Mouse (Mus musculus) hindbrain, embryonic 10.5 days (tissue): ENCODE results near the gene Cel. TPM values are rescaled to one million over a fixed set of nuclear protein-coding genes. Genes with fewer than 3 reads are reported as not detected.
A peak's percentile ranks its signal among the peaks of the same experiment; 100 is the strongest.

Experiments used
- DNase-seq: peaks from one replicate; pipeline ENCODE4 v3.0.0-alpha.2; 2017; ENCODE audit warnings: low spot score
- H3K27ac ChIP-seq: fragments of 300-500 bp; sonication (generic); 2 replicates; pipeline ENCODE4 v1.5.1; 2016; ENCODE audit warnings: mild to moderate bottlenecking, moderate library complexity
- H3K27me3 ChIP-seq: fragments of 300-500 bp; sonication (generic); 2 replicates; pipeline ENCODE4 v1.6.1; 2016; ENCODE audit warnings: mild to moderate bottlenecking; ENCODE audit not compliant: poor library complexity, insufficient read depth, severe bottlenecking
- H3K36me3 ChIP-seq: fragments of 300-500 bp; sonication (generic); 2 replicates; pipeline ENCODE4 v1.6.1; 2016; ENCODE audit warnings: mild to moderate bottlenecking, moderate library complexity
- H3K4me1 ChIP-seq: fragments of 300-500 bp; sonication (generic); replicated peaks from 2 replicates; pipeline ENCODE4 v1.6.1; 2016; ENCODE audit warnings: mild to moderate bottlenecking
- H3K4me3 ChIP-seq: fragments of 300-500 bp; sonication (generic); 2 replicates; pipeline ENCODE4 v1.5.1; 2016; ENCODE audit warnings: mild to moderate bottlenecking, moderate library complexity
- H3K9me3 ChIP-seq: fragments of 300-500 bp; sonication (generic); 2 replicates; pipeline ENCODE4 v1.6.1; 2016; ENCODE audit warnings: mild to moderate bottlenecking, moderate library complexity
- WGBS: fragments of 180-500 bp; shearing (Covaris S2); methylation state at CpG from one replicate; pipeline ENCODE4 v1.1.7; 2016; 5-methylcytosine and 5-hydroxymethylcytosine counted together
- polyA plus RNA-seq: library from polyadenylated mRNA; unstranded; fragments of >200 nt; fragmentation: Nextera tagmentation; extraction: Ambion mirVana; gene quantifications from 2 replicates; pipeline ENCODE4 v1.2.1, GENCODE M21; 2016

The Cel gene
- polyA plus RNA-seq, 1 experiment from 2014 or later: not detected

DNA sequence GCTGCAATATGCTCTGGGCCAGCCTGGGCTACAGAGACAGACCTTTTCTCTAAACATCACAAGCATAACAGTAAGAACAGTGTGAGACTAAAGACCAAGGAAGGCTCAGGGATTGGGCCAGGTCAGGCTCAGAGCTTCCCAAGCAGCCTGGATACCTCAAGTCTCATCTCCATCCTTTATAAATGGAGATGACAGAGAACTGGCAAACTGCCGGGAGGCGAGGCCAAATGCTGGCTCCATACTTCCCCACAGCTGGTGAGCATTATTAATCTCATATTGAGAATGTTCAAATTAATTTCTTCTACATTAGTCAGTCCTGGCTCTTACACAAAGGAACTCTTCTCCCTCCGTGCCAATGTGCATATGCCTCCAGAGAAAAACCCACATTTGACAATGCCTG, 13.6 kb upstream of the Cel start:
- Histone ChIP-seq H3K27ac (no peak overlapping the region), H3K4me3 (no peak overlapping the region), H3K9me3 (no peaks in the 10 kb centered on the region), H3K36me3 (peaks cover 93% of the 10 kb centered on the region), H3K27me3 (no peaks in the 10 kb centered on the region), H3K4me1 (peaks cover 11% of the 10 kb centered on the region)
- DNase-seq: no peak
- 94% methylated on average over 3 of the region's 3 CpGs for WGBS

- Histone ChIP-seq H3K4me1 (no peaks in the 10 kb centered on the region), H3K36me3 (peaks cover 100% of the 10 kb centered on the region), H3K4me3 (no peak overlapping the region), H3K27ac (no peak overlapping the region), H3K9me3 (no peaks in the 10 kb centered on the region), H3K27me3 (no peaks in the 10 kb centered on the region)
- WGBS: 93% methylated on average over 4 of the region's 4 CpGs
- DNase-seq: no peak
These were observed 12.1 kb upstream of the Cel start for GRCm38 (mm10) chr2:28575341-28575740.

- H3K27me3 ChIP-seq: no peaks in the 10 kb centered on the region
- no peak overlapping the region for H3K4me3 ChIP-seq
- DNase-seq: peak; percentile 20
- WGBS: 76% methylated on average over 3 of the region's 3 CpGs
- peaks cover 100% of the 10 kb centered on the region for H3K36me3 ChIP-seq
- no peak overlapping the region for H3K27ac ChIP-seq
- H3K9me3 ChIP-seq: no peaks in the 10 kb centered on the region
- peaks cover 4% of the 10 kb centered on the region for H3K4me1 ChIP-seq
These were observed 6.7 kb upstream of the Cel start for GRCm38 (mm10) chr2:28569903-28570302.

DNA sequence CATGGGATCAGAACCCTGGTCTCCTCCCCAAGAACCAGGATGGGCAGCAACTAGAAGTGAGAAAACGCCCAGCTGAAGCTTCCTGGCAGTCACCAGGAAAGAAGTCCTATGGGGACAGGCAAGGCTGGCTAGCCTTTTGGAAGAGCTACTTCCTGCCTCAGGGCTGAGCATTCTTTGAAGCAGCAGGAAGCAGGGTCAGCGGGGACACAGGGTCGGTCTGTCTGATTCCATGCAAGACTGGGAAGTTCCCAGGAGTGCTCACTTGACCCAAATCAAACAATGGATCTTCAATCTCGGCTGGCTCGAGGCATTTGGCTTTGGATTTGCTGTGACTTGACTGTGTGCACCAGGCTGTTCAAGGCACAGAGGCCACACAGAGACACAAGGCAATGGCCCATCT, 3.3 kb upstream of the Cel start:
- WGBS: 64% methylated on average over 5 of the region's 5 CpGs
- no peak for DNase-seq
- Histone ChIP-seq H3K9me3 (no peaks in the 10 kb centered on the region), H3K4me3 (no peak overlapping the region), H3K4me1 (peaks cover 4% of the 10 kb centered on the region), H3K36me3 (peaks cover 73% of the 10 kb centered on the region), H3K27ac (peak overlapping the region; percentile 59; the same call in 1 of the 2 replicates), H3K27me3 (no peaks in the 10 kb centered on the region)

DNA sequence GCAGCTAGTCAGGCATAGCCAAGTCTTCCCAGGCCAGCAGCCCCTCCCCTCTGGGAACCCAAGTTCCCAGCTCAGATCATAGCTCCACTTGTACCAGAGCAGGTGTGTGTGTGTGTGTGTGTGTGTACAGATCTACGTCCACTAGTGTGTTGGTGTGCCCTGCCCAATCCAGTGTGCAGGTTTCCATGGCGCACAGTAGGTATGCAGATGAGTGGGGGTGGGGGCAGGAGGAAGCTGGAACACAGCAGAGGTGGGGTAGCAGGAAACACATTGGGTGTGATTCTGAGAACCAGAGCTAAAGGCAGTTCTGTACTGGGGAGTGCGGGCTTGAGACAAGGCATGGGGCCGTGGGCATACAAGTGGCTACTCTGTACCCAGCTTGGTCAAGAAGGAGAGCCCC, 1.2 kb upstream of the Cel start:
- H3K4me3 ChIP-seq: no peak overlapping the region
- DNase-seq: no peak
- 87% methylated on average over 4 of the region's 4 CpGs for WGBS
- no peak overlapping the region for H3K27ac ChIP-seq
- peaks cover 4% of the 10 kb centered on the region; the same call in 1 of the 2 replicates for H3K4me1 ChIP-seq
- peaks cover 51% of the 10 kb centered on the region for H3K36me3 ChIP-seq
- no peaks in the 10 kb centered on the region for H3K27me3 ChIP-seq
- H3K9me3 ChIP-seq: no peaks in the 10 kb centered on the region

DNA sequence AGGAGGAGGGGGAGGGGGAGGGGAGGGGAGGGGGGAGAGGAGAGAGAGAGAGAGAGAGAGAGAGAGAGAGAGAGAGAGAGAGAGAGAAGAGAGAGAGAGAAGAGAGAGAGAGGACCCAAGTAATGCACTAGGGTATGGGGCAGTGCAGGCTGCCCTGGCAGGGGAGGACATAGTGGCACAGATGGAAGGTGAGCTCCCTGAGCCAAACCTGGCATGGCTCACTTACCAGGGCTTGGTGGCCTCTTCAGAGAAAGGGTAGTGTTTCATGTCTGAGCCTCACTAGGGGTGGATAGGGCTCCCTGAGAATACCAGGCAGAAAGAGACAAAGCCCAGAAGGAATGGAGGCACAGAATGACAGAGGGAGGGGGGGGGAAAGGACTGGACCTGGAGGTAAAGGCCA, 627 bp upstream of the Cel start:
- no peak overlapping the region for H3K4me3 ChIP-seq
- no peaks in the 10 kb centered on the region for H3K9me3 ChIP-seq
- no peak overlapping the region for H3K27ac ChIP-seq
- peaks cover 45% of the 10 kb centered on the region for H3K36me3 ChIP-seq
- no peaks in the 10 kb centered on the region for H3K27me3 ChIP-seq
- peaks cover 4% of the 10 kb centered on the region; the same call in 1 of the 2 replicates for H3K4me1 ChIP-seq
- DNase-seq: no peak

DNA sequence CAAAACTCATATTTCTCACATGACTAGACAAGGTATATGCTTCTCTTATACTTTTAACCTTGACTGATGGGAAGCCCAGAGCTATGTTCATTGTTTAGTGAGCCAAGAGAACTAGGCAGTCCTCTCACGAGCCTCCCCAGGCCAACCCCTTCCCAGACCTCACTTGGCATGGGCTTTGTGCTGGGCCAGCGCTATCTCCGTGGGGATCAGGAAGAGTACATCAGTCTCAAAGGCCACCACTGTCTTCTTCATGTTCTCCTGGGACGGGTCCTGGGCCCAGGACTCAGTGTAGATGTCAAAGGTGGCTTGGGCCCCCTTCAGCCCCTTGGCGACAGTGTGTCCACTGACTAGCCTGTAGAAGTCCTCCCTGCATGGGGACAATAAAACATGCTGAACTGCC, 5.8 kb downstream of the Cel start:
- H3K9me3 ChIP-seq: no peaks in the 10 kb centered on the region
- peaks cover 32% of the 10 kb centered on the region for H3K36me3 ChIP-seq
- H3K27me3 ChIP-seq: no peaks in the 10 kb centered on the region
- H3K4me1 ChIP-seq: no peaks in the 10 kb centered on the region
- no peak overlapping the region for H3K4me3 ChIP-seq
- no peak overlapping the region for H3K27ac ChIP-seq
- DNase-seq: no peak
- 84% methylated on average over 5 of the region's 5 CpGs for WGBS

GRCm38 (mm10) chr2:28552301-28552700, 10.9 kb downstream of the Cel start:
- no peak overlapping the region for H3K27ac ChIP-seq
- 91% methylated on average over 5 of the region's 5 CpGs for WGBS
- no peaks in the 10 kb centered on the region for H3K27me3 ChIP-seq
- H3K4me1 ChIP-seq: peaks cover 8% of the 10 kb centered on the region
- DNase-seq: no peak
- no peaks in the 10 kb centered on the region for H3K9me3 ChIP-seq
- no peak overlapping the region for H3K4me3 ChIP-seq
- peaks cover 82% of the 10 kb centered on the region for H3K36me3 ChIP-seq

DNA sequence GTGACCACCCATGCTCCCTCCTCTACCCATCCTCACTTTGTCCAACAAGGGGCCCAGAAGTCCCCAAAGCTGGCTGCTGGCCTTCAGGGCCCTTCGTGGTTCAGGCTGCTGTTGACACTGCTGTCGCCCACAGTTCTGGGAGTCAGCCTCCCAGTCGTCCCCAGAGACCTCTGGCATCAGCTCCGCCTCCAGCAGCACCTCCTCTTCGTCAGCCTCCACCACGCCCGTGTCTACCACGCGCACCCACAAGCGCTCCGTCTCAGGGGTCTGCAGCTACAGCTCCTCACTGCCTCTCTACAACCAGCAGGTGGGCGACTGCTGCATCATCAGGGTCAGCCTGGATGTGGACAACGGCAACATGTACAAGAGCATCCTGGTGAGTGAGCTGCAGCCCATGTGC, 14.0 kb downstream of the Cel start:
- DNase-seq: no peak
- no peaks in the 10 kb centered on the region for H3K27me3 ChIP-seq
- H3K27ac ChIP-seq: no peak overlapping the region
- H3K9me3 ChIP-seq: no peaks in the 10 kb centered on the region
- no peak overlapping the region for H3K4me3 ChIP-seq
- H3K4me1 ChIP-seq: peaks cover 18% of the 10 kb centered on the region
- peaks cover 98% of the 10 kb centered on the region for H3K36me3 ChIP-seq
- 92% methylated on average over 13 of the region's 13 CpGs for WGBS

GRCm38 (mm10) chr2:28547237-28548172, 15.7 kb downstream of the Cel start:
- peak; percentile 84 for DNase-seq
- Histone ChIP-seq H3K27me3 (no peaks in the 10 kb centered on the region), H3K36me3 (peaks cover 98% of the 10 kb centered on the region), H3K27ac (no peak overlapping the region), H3K9me3 (no peaks in the 10 kb centered on the region), H3K4me3 (no peak overlapping the region), H3K4me1 (peaks cover 22% of the 10 kb centered on the region)
- 53% methylated on average over 11 of the region's 11 CpGs for WGBS

DNA sequence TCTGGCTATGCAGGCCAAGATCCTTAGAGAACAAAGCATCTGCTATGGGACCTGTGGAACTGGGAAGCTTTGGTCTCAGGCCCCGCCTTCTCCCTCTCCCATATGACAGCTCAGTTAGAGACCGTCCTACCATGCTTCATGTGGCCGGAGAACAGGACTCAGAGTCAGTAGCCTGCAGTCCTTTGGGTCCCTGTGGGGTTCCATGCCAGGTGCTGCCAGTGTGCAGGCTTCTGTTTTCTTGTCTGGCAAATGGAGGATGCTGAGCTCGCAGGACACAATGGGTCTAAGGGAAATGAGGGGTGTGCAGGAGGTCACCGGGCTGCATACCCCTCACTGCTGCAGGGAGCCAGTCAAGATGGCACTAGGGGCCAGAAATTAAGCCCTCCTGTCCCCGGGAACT, 16.6 kb downstream of the Cel start:
- Histone ChIP-seq H3K27ac (peak overlapping the region; percentile 46), H3K36me3 (peaks cover 98% of the 10 kb centered on the region), H3K4me1 (peaks cover 25% of the 10 kb centered on the region), H3K4me3 (no peak overlapping the region), H3K9me3 (no peaks in the 10 kb centered on the region), H3K27me3 (no peaks in the 10 kb centered on the region)
- DNase-seq: no peak
- WGBS: 85% methylated on average over 6 of the region's 6 CpGs

DNA sequence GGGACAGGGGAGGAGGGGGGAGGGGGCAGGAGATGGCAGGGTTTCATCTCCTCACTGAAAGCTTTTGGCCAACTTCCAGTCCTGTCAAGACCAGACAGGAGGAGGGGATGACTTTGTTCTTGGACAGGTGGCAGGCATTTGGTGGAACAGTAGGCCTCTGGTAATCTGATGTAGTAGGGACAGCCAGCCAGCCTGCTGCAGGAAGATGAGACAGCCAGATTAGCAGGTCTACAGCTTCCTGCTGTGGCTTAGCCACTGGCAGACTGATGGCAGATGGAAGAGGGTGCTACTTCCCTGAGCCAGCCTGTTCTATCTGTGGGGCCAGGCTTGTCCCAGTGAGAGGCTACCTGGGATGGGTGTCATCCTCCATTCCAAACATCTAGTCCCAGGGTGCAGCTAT, 17.2 kb downstream of the Cel start:
- Histone ChIP-seq H3K4me1 (peaks cover 27% of the 10 kb centered on the region), H3K27me3 (no peaks in the 10 kb centered on the region), H3K4me3 (no peak overlapping the region), H3K9me3 (no peaks in the 10 kb centered on the region), H3K27ac (no peak overlapping the region), H3K36me3 (peaks cover 97% of the 10 kb centered on the region)
- no peak for DNase-seq

GRCm38 (mm10) chr2:28543894-28544293, 19.3 kb downstream of the Cel start:
- no peaks in the 10 kb centered on the region for H3K9me3 ChIP-seq
- H3K27me3 ChIP-seq: no peaks in the 10 kb centered on the region
- DNase-seq: no peak
- peaks cover 80% of the 10 kb centered on the region for H3K36me3 ChIP-seq
- 93% methylated on average over 8 of the region's 8 CpGs for WGBS
- peaks cover 47% of the 10 kb centered on the region for H3K4me1 ChIP-seq
- H3K4me3 ChIP-seq: no peak overlapping the region
- H3K27ac ChIP-seq: peak overlapping the region; percentile 35; the same call in 1 of the 2 replicates
